Mouse (Mus musculus): ENCODE data around the gene Sirpb1c. TPM values are rescaled to one million over a fixed set of nuclear protein-coding genes. Genes with fewer than 3 reads are reported as not detected.
"Not testable (repeated sequence)": the region's sequence is repeated elsewhere in the genome, so short reads cannot be mapped to it uniquely, and the experiment has no call there.

The Sirpb1c gene
- 0.85 and 1.2 TPM in 2 replicates for polyA plus RNA-seq (2015; fragmentation: Nextera tagmentation; extraction: Ambion mirVana)

- ATAC-seq (ENCODE audit: insufficient read depth, low FRiP score, low read depth); H3K27me3 ChIP-seq (replicated peaks); H3K36me3 ChIP-seq; H3K27ac ChIP-seq; H3K4me1 ChIP-seq; H3K4me2 ChIP-seq; H3K9ac ChIP-seq; H3K9me3 ChIP-seq; H3K4me3 ChIP-seq (replicated peaks): not testable (repeated sequence)
- 65% methylated on average over 1 of the region's 1 CpGs for WGBS
Observed at GRCm38 (mm10) chr3:15848280-15848679, at the start of gene Sirpb1c. Gene Sirpb1c (minus strand): TSS chr3:15848528.

- H3K4me1 ChIP-seq, result no peaks in the 10 kb centered on the region
- WGBS, result 92% methylated on average over 3 of the region's 3 CpGs
Observed at GRCm38 (mm10) chr3:15886380-15886779, 38.1 kb upstream of the Sirpb1c start.

DNA sequence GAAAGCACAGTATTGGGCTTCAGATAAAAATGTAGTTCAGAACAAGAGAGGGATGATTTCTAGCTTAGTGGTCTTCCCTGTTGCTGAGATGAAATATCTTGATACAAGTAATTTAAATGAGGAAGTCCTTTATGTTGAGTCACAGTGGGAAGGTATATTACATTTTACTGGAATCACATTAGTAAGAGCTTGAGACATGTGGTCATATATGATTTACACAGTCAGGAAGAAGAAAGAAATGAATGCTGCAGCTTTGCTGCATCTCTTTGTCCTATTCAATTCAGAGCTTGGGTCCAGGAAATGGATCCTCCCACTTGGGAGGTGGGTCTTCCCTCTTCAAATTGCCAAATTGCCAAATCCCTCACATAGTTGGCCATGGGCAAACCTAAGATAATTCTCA is 7.4 kb upstream of the Sirpb1c start:
- not testable (repeated sequence) for H3K27me3 ChIP-seq (replicated peaks); H3K9me3 ChIP-seq; ATAC-seq (ENCODE audit: insufficient read depth, low FRiP score, low read depth); H3K4me3 ChIP-seq (replicated peaks); H3K9ac ChIP-seq; H3K36me3 ChIP-seq; H3K4me2 ChIP-seq; H3K4me1 ChIP-seq; H3K27ac ChIP-seq

More at GRCm38 (mm10) chr3:15886380-15886779, 38.1 kb upstream of the Sirpb1c start:
- Histone ChIP-seq H3K36me3 (no peaks in the 10 kb centered on the region), H3K9me3 (no peaks in the 10 kb centered on the region), H3K27me3 (replicated peaks) (no peaks in the 10 kb centered on the region), H3K9ac (no peak overlapping the region), H3K27ac (no peak overlapping the region), H3K4me2 (no peak overlapping the region), H3K4me3 (replicated peaks) (no peak overlapping the region)
- no peak for ATAC-seq (ENCODE audit: insufficient read depth, low FRiP score, low read depth)

DNA sequence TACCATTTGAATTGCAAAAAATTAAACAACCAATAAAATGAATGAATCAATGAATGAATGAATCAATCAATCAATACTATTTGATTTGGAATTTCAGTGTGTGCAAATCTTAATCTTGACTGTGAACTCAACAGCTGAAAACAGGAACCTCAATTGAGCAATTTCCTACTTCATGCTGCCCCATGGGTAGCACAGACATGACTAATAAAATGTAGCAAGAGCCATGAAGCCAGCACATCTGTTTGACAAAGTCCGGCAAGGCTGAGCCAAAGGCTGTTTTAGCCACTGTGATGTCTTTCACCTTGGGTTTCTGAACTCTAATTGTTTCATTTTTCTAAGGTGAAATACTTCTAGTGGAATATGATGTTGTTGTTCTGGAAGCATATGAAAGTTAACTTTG is 1.6 kb upstream of the Sirpb1c start:
- Histone ChIP-seq H3K36me3 (no peaks in the 10 kb centered on the region), H3K9ac (no peak overlapping the region), H3K9me3 (no peaks in the 10 kb centered on the region), H3K4me1 (no peaks in the 10 kb centered on the region), H3K27me3 (replicated peaks) (no peaks in the 10 kb centered on the region), H3K4me2 (no peak overlapping the region), H3K27ac (no peak overlapping the region), H3K4me3 (replicated peaks) (no peak overlapping the region)
- 86% methylated on average over 1 of the region's 1 CpGs for WGBS
- ATAC-seq (ENCODE audit: insufficient read depth, low FRiP score, low read depth), result no peak

GRCm38 (mm10) chr3:15847332-15848047 is 838 bp downstream of the Sirpb1c start:
- Histone ChIP-seq H3K4me1 (no peaks in the 10 kb centered on the region), H3K4me3 (replicated peaks) (no peak overlapping the region), H3K9ac (no peak overlapping the region), H3K27me3 (replicated peaks) (no peaks in the 10 kb centered on the region), H3K9me3 (no peaks in the 10 kb centered on the region), H3K27ac (no peak overlapping the region), H3K36me3 (no peaks in the 10 kb centered on the region), H3K4me2 (no peak overlapping the region)
- 79% methylated on average over 3 of the region's 3 CpGs for WGBS
- ATAC-seq (ENCODE audit: insufficient read depth, low FRiP score, low read depth), result no peak

- not testable (repeated sequence) for H3K27ac ChIP-seq; H3K27me3 ChIP-seq (replicated peaks); H3K9me3 ChIP-seq; ATAC-seq (ENCODE audit: insufficient read depth, low FRiP score, low read depth); H3K4me3 ChIP-seq (replicated peaks); H3K4me1 ChIP-seq; H3K9ac ChIP-seq; H3K36me3 ChIP-seq; H3K4me2 ChIP-seq
- 61% methylated on average over 2 of the region's 2 CpGs for WGBS
Observed at GRCm38 (mm10) chr3:15773642-15774041, 74.7 kb downstream of the Sirpb1c start.

Other genes with a start within 250 kb of the Sirpb1c start
- 0.24 and 0.36 TPM in 2 replicates for gene Gm5150, start 157.9 kb upstream of the Sirpb1c start, polyA plus RNA-seq (2015; fragmentation: Nextera tagmentation; extraction: Ambion mirVana)